Mouse (Mus musculus) heart, postnatal 14 days (tissue): ENCODE measurements around the gene Btnl10. TPM values are rescaled to one million over a fixed set of nuclear protein-coding genes. Genes with fewer than 3 reads are reported as not detected.

Experiments used
- microRNA-seq, 2 experiments: library from miRNA; unstranded; fragments of <30 nt; microRNA quantifications; one replicate each; pipeline ENCODE4 v1.2.0; 2021 to 2022
- total RNA-seq, 2 experiments: library from RNA; stranded (reverse); gene quantifications; 2 replicates each; pipeline ENCODE4 v1.2.3; 2021

Gene Btnl10
- total RNA-seq, 2 experiments from 2014 or later: not detected

Small RNA genes within 50 kb of the gene (microRNA-seq; reads per million reads assigned to microRNA genes)
- 0.12 to 0.27 reads per million in 2 experiments for gene Gm44313

Other genes starting within 250 kb of the Btnl10 start
- not detected for gene Olfr320, start 236.8 kb upstream of the Btnl10 start, total RNA-seq
- not detected for gene Olfr319, start 218.7 kb upstream of the Btnl10 start, total RNA-seq
- not detected for gene Olfr318, start 193.9 kb upstream of the Btnl10 start, total RNA-seq
- gene Olfr317, start 178.7 kb upstream of the Btnl10 start, total RNA-seq: not detected
- gene Olfr316, start 165.2 kb upstream of the Btnl10 start, total RNA-seq: not detected
- gene Olfr315, start 144.7 kb upstream of the Btnl10 start, total RNA-seq: not detected
- gene Olfr314, start 135.0 kb upstream of the Btnl10 start, total RNA-seq: not detected
- gene Fam183b, start 115.9 kb upstream of the Btnl10 start, total RNA-seq: not detected
- gene Olfr313, start 102.9 kb upstream of the Btnl10 start, total RNA-seq: not detected
- not detected for gene Olfr312, start 88.7 kb upstream of the Btnl10 start, total RNA-seq
- gene Olfr311, start 78.7 kb upstream of the Btnl10 start, total RNA-seq: not detected
- gene Gm12258, start 70.8 kb upstream of the Btnl10 start, total RNA-seq: 1 to 10 TPM; 2.5 to 3.7 TPM
- 1 to 10 TPM; 3.2 to 3.6 TPM for gene 2810021J22Rik, start 50.7 kb upstream of the Btnl10 start, total RNA-seq
- gene Zfp39, start 13.7 kb upstream of the Btnl10 start, total RNA-seq: 1 to 10 TPM; 3.5 to 3.9 TPM
- 100 to 1,000 TPM; 150 to 151 TPM for gene Rnf187, start 21.0 kb downstream of the Btnl10 start, total RNA-seq
- gene Hist3h2ba, start 31.0 kb downstream of the Btnl10 start, total RNA-seq: 10 to 100 TPM in 1 of 2 experiments, 1 to 10 TPM in 1; 3.9 to 14.1 TPM
- gene Hist3h2a, start 36.8 kb downstream of the Btnl10 start, total RNA-seq: 10 to 100 TPM; 22.0 to 28.0 TPM
- gene Trim17, start 36.8 kb downstream of the Btnl10 start, total RNA-seq: under 1 TPM; 0.10 to 0.19 TPM
- gene Trim11, start 60.2 kb downstream of the Btnl10 start, total RNA-seq: 10 to 100 TPM; 17.6 to 18.1 TPM
- gene Obscn, start 218.5 kb downstream of the Btnl10 start, total RNA-seq: 100 to 1,000 TPM; 506 to 513 TPM
- gene Iba57, start 245.8 kb downstream of the Btnl10 start, total RNA-seq: 10 to 100 TPM; 14.7 to 17.7 TPM